Mouse (Mus musculus): ENCODE measurements around the gene Lbx2.

Gene Lbx2

GRCm38 (mm10) chr6:83086121-83087035 lies at the start of gene Lbx2:
Lbx2 (plus strand) TSS chr6:83086367.
- in situ Hi-C loops (cut with MboI; ENCODE audit: low pct_unique_long_range_greater_than_20kb in 1 of 2, low sequenced_read_pairs in 2 of 2, unreplicated experiment in 1 of 2), result no loop called here

- in situ Hi-C loops (cut with MboI; ENCODE audit: low pct_unique_long_range_greater_than_20kb in 1 of 2, low sequenced_read_pairs in 2 of 2, unreplicated experiment in 1 of 2), result no loop called here
Measured at GRCm38 (mm10) chr6:83037188-83037587, 49.0 kb upstream of the Lbx2 start.

GRCm38 (mm10) chr6:83038496-83039012 lies 47.6 kb upstream of the Lbx2 start:
- in situ Hi-C loops (cut with MboI; ENCODE audit: low pct_unique_long_range_greater_than_20kb in 1 of 2, low sequenced_read_pairs in 2 of 2, unreplicated experiment in 1 of 2), result no loop called here

- in situ Hi-C loops (cut with MboI; ENCODE audit: low pct_unique_long_range_greater_than_20kb in 1 of 2, low sequenced_read_pairs in 2 of 2, unreplicated experiment in 1 of 2), result no loop called here
Measured at GRCm38 (mm10) chr6:83040601-83041000, 45.6 kb upstream of the Lbx2 start.

GRCm38 (mm10) chr6:83043561-83043960 lies 42.6 kb upstream of the Lbx2 start:
- in situ Hi-C loops (cut with MboI; ENCODE audit: low pct_unique_long_range_greater_than_20kb in 1 of 2, low sequenced_read_pairs in 2 of 2, unreplicated experiment in 1 of 2), result no loop called here

- in situ Hi-C loops (cut with MboI; ENCODE audit: low pct_unique_long_range_greater_than_20kb in 1 of 2, low sequenced_read_pairs in 2 of 2, unreplicated experiment in 1 of 2), result no loop called here
Measured at GRCm38 (mm10) chr6:83043993-83044392, 42.2 kb upstream of the Lbx2 start.

- in situ Hi-C loops (cut with MboI; ENCODE audit: low pct_unique_long_range_greater_than_20kb in 1 of 2, low sequenced_read_pairs in 2 of 2, unreplicated experiment in 1 of 2), result no loop called here
Measured at GRCm38 (mm10) chr6:83044742-83045141, 41.4 kb upstream of the Lbx2 start.

GRCm38 (mm10) chr6:83049367-83049766 lies 36.8 kb upstream of the Lbx2 start:
- in situ Hi-C loops (cut with MboI; ENCODE audit: low pct_unique_long_range_greater_than_20kb in 1 of 2, low sequenced_read_pairs in 2 of 2, unreplicated experiment in 1 of 2), result no loop called here

GRCm38 (mm10) chr6:83053136-83053960 lies 32.8 kb upstream of the Lbx2 start:
- in situ Hi-C loops (cut with MboI; ENCODE audit: low pct_unique_long_range_greater_than_20kb in 1 of 2, low sequenced_read_pairs in 2 of 2, unreplicated experiment in 1 of 2), result no loop called here

GRCm38 (mm10) chr6:83054074-83054851 lies 31.9 kb upstream of the Lbx2 start, which contains the start of gene Aup1:
Aup1 (plus strand) TSS chr6:83054521.
- in situ Hi-C loops (cut with MboI; ENCODE audit: low pct_unique_long_range_greater_than_20kb in 1 of 2, low sequenced_read_pairs in 2 of 2, unreplicated experiment in 1 of 2), result no loop called here

GRCm38 (mm10) chr6:83054871-83055431 lies 31.2 kb upstream of the Lbx2 start, which contains the start of gene Htra2:
Htra2 (minus strand) TSS chr6:83055273.
- in situ Hi-C loops (cut with MboI; ENCODE audit: low pct_unique_long_range_greater_than_20kb in 1 of 2, low sequenced_read_pairs in 2 of 2, unreplicated experiment in 1 of 2), result no loop called here

GRCm38 (mm10) chr6:83057790-83058189 lies 28.4 kb upstream of the Lbx2 start, which contains the start of gene Dqx1:
Dqx1 (plus strand) TSS chr6:83057844.
- in situ Hi-C loops (cut with MboI; ENCODE audit: low pct_unique_long_range_greater_than_20kb in 1 of 2, low sequenced_read_pairs in 2 of 2, unreplicated experiment in 1 of 2), result no loop called here

- in situ Hi-C loops (cut with MboI; ENCODE audit: low pct_unique_long_range_greater_than_20kb in 1 of 2, low sequenced_read_pairs in 2 of 2, unreplicated experiment in 1 of 2), result no loop called here
Measured at GRCm38 (mm10) chr6:83058725-83059124, 27.4 kb upstream of the Lbx2 start.

- in situ Hi-C loops (cut with MboI; ENCODE audit: low pct_unique_long_range_greater_than_20kb in 1 of 2, low sequenced_read_pairs in 2 of 2, unreplicated experiment in 1 of 2), result loop anchor here in 1 of 2 experiments (10.0 kb wide), 1 partner anchor 649 kb away; the partner anchor contains the start of gene Vax2
Measured at GRCm38 (mm10) chr6:83065995-83066394, 20.2 kb upstream of the Lbx2 start.

GRCm38 (mm10) chr6:83066441-83066840 lies 19.7 kb upstream of the Lbx2 start:
- in situ Hi-C loops (cut with MboI; ENCODE audit: low pct_unique_long_range_greater_than_20kb in 1 of 2, low sequenced_read_pairs in 2 of 2, unreplicated experiment in 1 of 2), result loop anchor here in 1 of 2 experiments (10.0 kb wide), 1 partner anchor 648 kb away; the partner anchor contains the start of gene Vax2

GRCm38 (mm10) chr6:83068221-83068620 lies 17.9 kb upstream of the Lbx2 start:
- in situ Hi-C loops (cut with MboI; ENCODE audit: low pct_unique_long_range_greater_than_20kb in 1 of 2, low sequenced_read_pairs in 2 of 2, unreplicated experiment in 1 of 2), result loop anchor here in 1 of 2 experiments (10.0 kb wide), 1 partner anchor 647 kb away; the partner anchor contains the start of gene Vax2

- in situ Hi-C loops (cut with MboI; ENCODE audit: low pct_unique_long_range_greater_than_20kb in 1 of 2, low sequenced_read_pairs in 2 of 2, unreplicated experiment in 1 of 2), result loop anchor here in 1 of 2 experiments (10.0 kb wide), 1 partner anchor 646 kb away; the partner anchor contains the start of gene Vax2
Measured at GRCm38 (mm10) chr6:83068706-83069487, 17.3 kb upstream of the Lbx2 start.

Data from mouse embryonic stem cell (cell line).